Mouse (Mus musculus) liver, postnatal 0 days (tissue): ENCODE measurements around the gene Arf4.

Experiments
- CTCF ChIP-seq: sonication (generic); IDR thresholded peaks from 2 replicates; pipeline ENCODE4 v1.5.1; 2016; ENCODE audit warnings: antibody characterized with exemption, low read depth
- EP300 ChIP-seq: IDR thresholded peaks from 2 replicates; pipeline ENCODE4 v1.6.1; 2016; ENCODE audit warnings: antibody characterized with exemption, low read depth, mild to moderate bottlenecking

DNA sequence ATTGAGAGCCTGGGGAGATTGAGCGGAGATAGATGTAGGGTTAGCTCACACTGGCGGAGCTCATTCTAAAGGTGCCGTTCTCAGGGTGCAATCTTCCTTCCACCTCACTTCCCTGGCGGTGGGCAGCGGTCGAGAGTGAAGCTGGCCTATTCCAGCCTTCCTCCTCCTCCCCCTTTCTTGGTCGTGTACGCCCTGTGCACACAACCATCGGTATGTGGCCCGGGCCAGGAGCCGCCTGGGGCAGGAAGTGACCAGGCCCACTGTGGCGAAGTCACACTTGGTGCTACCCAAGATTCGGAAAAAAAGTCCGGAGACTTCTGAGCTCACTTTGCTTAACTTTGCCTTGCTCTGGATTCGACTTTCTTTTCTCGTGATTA is 822 bp downstream of the Arf4 start:
- TF ChIP-seq CTCF (0 out of 2 replicates have a peak, but pooled peaks have one; percentile 6), EP300 (no peak)
